Mouse (Mus musculus) G1E (cell line): ENCODE results near the gene Igf2bp2.

Experiments used
- CTCF ChIP-seq: IDR thresholded peaks from 2 replicates; pipeline ENCODE4 v1.5.1; 2012; ENCODE audit warnings: low read depth, low read length, inconsistent platforms, mixed read lengths
- GATA1 ChIP-seq: IDR thresholded peaks from 2 replicates; pipeline ENCODE4 v1.6.1; 2012; ENCODE audit warnings: borderline replicate concordance, low read length, inconsistent platforms, mixed read lengths
- GATA2 ChIP-seq: IDR thresholded peaks from 2 replicates; pipeline ENCODE4 v1.6.1; 2012; ENCODE audit warnings: low read depth, low read length, inconsistent platforms, borderline replicate concordance
- TAL1 ChIP-seq: conservative IDR thresholded peaks from 2 replicates; pipeline ENCODE4 v1.6.1; 2012; ENCODE audit warnings: low read depth, low read length, inconsistent platforms, mixed read lengths

DNA sequence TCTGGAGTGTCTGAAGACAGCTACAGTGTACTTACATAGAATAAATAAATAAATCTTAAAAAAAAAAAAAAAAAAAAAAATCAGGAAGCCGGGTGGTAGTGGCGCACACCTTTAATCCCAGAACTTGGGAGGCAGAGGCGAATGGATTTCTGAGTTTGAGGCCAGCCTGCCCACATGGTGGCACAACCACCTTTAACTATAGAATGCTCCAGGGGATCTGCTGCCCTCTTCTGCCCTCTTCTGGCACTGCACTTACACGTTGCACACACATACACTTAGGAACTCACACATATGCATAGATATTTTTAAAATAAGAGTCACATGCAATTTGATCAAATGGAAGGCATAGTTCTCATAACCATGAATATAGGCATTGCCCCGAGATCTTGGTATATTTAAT, 35.3 kb downstream of the Igf2bp2 start:
- no peak for TF ChIP-seq GATA1
- no peak for TF ChIP-seq CTCF
- TF ChIP-seq TAL1, result no peak
- TF ChIP-seq GATA2, result no peak
